Mouse (Mus musculus) embryonic fibroblast, embryonic 13.5 days (primary cell): ENCODE measurements around the gene Ttc12.

Source experiments
- CTCF ChIP-seq: IDR thresholded peaks from 2 replicates; pipeline ENCODE4 v1.5.1; 2011; ENCODE audit warnings: mild to moderate bottlenecking, control low read depth, low read length, moderate library complexity, borderline replicate concordance; ENCODE audit not compliant: insufficient read depth
- POLR2A ChIP-seq: IDR thresholded peaks from 2 replicates; pipeline ENCODE4 v1.6.1; 2011; ENCODE audit warnings: low read depth, mild to moderate bottlenecking, control low read depth, low read length, moderate library complexity

DNA sequence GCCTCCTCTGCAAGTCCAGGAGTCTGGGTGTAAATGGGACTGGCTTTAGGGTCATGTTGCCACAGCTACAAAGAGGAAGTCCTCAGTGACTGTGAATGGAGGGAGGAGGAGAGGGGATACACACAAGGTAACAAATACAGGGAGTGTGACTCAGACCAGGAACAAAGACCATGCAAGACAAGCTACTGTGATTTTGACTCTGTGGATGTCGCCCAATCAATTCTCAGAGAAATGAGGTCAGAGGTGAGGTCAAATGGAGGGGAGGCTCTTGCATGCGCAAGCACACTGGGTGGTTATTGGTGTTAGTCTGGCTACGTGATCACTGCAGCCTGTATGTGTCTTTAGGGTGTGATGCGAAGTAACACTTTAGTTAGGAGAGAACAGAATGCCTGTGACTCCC, 44.7 kb upstream of the Ttc12 start:
- TF ChIP-seq POLR2A (no peak), CTCF (no peak)
